Mouse (Mus musculus) CD8-positive naive resting alpha-beta T cell, adult 57 days (primary cell): ENCODE measurements around the gene Ugt2b36. TPM values are rescaled to one million over a fixed set of nuclear protein-coding genes. Genes with fewer than 3 reads are reported as not detected.

Experiments used
- total RNA-seq: library from RNA; stranded (reverse); gene quantifications from one replicate; pipeline ENCODE4 v1.2.4, GENCODE M21; 2023

The Ugt2b36 gene
- not detected for total RNA-seq

GRCm38 (mm10) chr5:87092346-87093027 lies at the start of gene Ugt2b36:
Gene Ugt2b36 (minus strand): TSS chr5:87092555.

GRCm38 (mm10) chr5:87140196-87140595 lies 47.8 kb upstream of the Ugt2b36 start, which contains the start of gene Ugt2b5:
Gene Ugt2b5 (minus strand): TSS chr5:87140318.

Other genes with a start within 250 kb of the Ugt2b36 start
- not detected for gene Ugt2b34, start 185.6 kb downstream of the Ugt2b36 start, total RNA-seq
- not detected for gene Ugt2b1, start 166.0 kb downstream of the Ugt2b36 start, total RNA-seq
- not detected for gene Ugt2b35, start 91.7 kb downstream of the Ugt2b36 start, total RNA-seq
- gene Ugt2b5, start 47.8 kb upstream of the Ugt2b36 start, total RNA-seq: not detected
- gene Ugt2b37, start 162.2 kb upstream of the Ugt2b36 start, total RNA-seq: not detected
- gene Ugt2a3, start 244.6 kb upstream of the Ugt2b36 start, total RNA-seq: not detected